Mouse (Mus musculus) cerebellum, adult 18-20 months (tissue): ENCODE data around the gene Pdcd10.

Experiments used
- DNase-seq, 2 experiments: peaks; one replicate each; pipeline ENCODE4 v3.0.0; 2021

Gene Pdcd10

DNA sequence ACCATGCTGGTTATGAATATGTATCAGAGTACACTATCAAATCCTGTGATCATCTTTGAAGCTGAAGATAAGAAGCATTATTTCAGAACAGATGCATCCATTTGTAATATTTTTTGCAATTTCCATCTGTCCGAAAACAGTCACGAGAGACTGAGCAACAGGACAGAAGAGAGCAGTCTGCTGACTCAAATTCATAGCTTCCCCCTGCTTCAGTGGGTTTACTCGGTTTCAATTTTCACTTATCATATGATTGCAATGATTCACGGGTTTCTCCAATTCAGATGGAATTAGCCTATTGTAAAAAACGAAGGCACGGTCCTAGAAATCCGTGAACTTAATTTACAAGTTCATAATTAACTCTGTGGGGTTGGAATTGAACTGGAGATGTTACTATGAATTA, 88.5 kb downstream of the Pdcd10 start:
- no peak for DNase-seq
